Mouse (Mus musculus): ENCODE data around the gene Atp5d.
"Not testable (repeated sequence)": the region's sequence is repeated elsewhere in the genome, so short reads cannot be mapped to it uniquely, and the experiment has no call there.

Gene Atp5d

GRCm38 (mm10) chr10:80165392-80166128 lies 27.1 kb downstream of the Atp5d start, which contains the start of gene Cirbp:
Gene Cirbp (plus strand): TSS chr10:80165985.
- DNase-seq (ENCODE audit: low read depth, low spot score), result no peak

GRCm38 (mm10) chr10:80166136-80166535 lies 27.7 kb downstream of the Atp5d start:
- not testable (repeated sequence) for DNase-seq (ENCODE audit: low read depth, low spot score)

- peak; percentile 99 for DNase-seq (ENCODE audit: low read depth, low spot score)
These were observed 29.1 kb downstream of the Atp5d start for GRCm38 (mm10) chr10:80167460-80168037.

GRCm38 (mm10) chr10:80168038-80168661 lies 29.7 kb downstream of the Atp5d start:
- peak; percentile 90 for DNase-seq (ENCODE audit: low read depth, low spot score)

- no peak for DNase-seq (ENCODE audit: low read depth, low spot score)
These were observed 30.6 kb downstream of the Atp5d start for GRCm38 (mm10) chr10:80169070-80169469.

GRCm38 (mm10) chr10:80169651-80170050 lies 31.2 kb downstream of the Atp5d start:
- DNase-seq (ENCODE audit: low read depth, low spot score), result no peak

GRCm38 (mm10) chr10:80170052-80170451 lies 31.6 kb downstream of the Atp5d start:
- no peak for DNase-seq (ENCODE audit: low read depth, low spot score)

- no peak for DNase-seq (ENCODE audit: low read depth, low spot score)
These were observed 32.2 kb downstream of the Atp5d start for GRCm38 (mm10) chr10:80170601-80171021.

GRCm38 (mm10) chr10:80171252-80171651 lies 32.8 kb downstream of the Atp5d start:
- no peak for DNase-seq (ENCODE audit: low read depth, low spot score)

GRCm38 (mm10) chr10:80171760-80172526 lies 33.5 kb downstream of the Atp5d start:
- no peak for DNase-seq (ENCODE audit: low read depth, low spot score)

- peak; percentile 83 for DNase-seq (ENCODE audit: low read depth, low spot score)
These were observed 34.3 kb downstream of the Atp5d start, which contains the start of gene 1600002K03Rik for GRCm38 (mm10) chr10:80172527-80173292. Gene 1600002K03Rik (plus strand): TSS chr10:80172944.

GRCm38 (mm10) chr10:80173358-80173757 lies 34.9 kb downstream of the Atp5d start:
- DNase-seq (ENCODE audit: low read depth, low spot score), result no peak

GRCm38 (mm10) chr10:80173955-80174640 lies 35.7 kb downstream of the Atp5d start:
- DNase-seq (ENCODE audit: low read depth, low spot score), result no peak

- no peak for DNase-seq (ENCODE audit: low read depth, low spot score)
These were observed 36.3 kb downstream of the Atp5d start for GRCm38 (mm10) chr10:80174705-80175104.

- DNase-seq (ENCODE audit: low read depth, low spot score), result no peak
These were observed 37.3 kb downstream of the Atp5d start for GRCm38 (mm10) chr10:80175536-80176269.

- no peak for DNase-seq (ENCODE audit: low read depth, low spot score)
These were observed 37.9 kb downstream of the Atp5d start for GRCm38 (mm10) chr10:80176270-80176834.

- DNase-seq (ENCODE audit: low read depth, low spot score), result no peak
These were observed 39.2 kb downstream of the Atp5d start for GRCm38 (mm10) chr10:80177441-80178279.

Measured in embryo, embryonic 11.5 days (tissue).